Mouse (Mus musculus) liver, adult 2 months (tissue): Measurements from ENCODE around the gene Fcna.

Source experiments
- CTCF ChIP-seq: fragments of 200-500 bp; IDR thresholded peaks from 2 replicates; pipeline ENCODE4 v1.5.1; 2011; ENCODE audit warnings: low read depth, low read length, control low read depth
- POLR2A ChIP-seq: fragments of 200-500 bp; IDR thresholded peaks from 2 replicates; pipeline ENCODE4 v1.6.1; 2011; ENCODE audit warnings: low read length, control low read depth; ENCODE audit not compliant: insufficient read depth; ENCODE audit errors: extremely low read depth

DNA sequence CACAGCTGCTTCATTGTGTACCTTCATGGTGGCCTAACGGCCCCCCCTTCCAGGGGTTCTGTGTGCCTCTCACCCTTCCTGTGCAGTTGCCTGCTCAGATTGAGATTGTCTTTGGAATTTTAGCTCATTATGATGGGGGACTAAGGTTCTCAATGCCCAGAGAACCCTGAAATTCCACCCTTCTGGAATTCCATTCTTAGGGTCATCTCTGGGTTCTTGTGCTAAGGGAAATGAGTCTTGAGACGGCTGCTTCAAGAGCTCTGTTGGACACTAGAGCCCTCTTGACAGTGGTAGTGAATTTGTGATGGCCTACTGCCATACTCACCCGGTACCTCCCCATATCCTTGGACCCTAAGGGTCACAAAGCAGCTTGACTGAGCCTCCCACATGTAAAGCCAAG, 10.3 kb downstream of the Fcna start, which contains the start of gene Ccdc183:
- TF ChIP-seq CTCF (no peak), POLR2A (no peak)
